Mouse (Mus musculus): ENCODE results near the gene Ephb2. TPM values are rescaled to one million over a fixed set of nuclear protein-coding genes. Genes with fewer than 3 reads are reported as not detected.

Ephb2 gene
- polyA plus RNA-seq, 1 experiment from 2014 or later = 0.07 TPM

GRCm38 (mm10) chr4:136621956-136622355, 213.8 kb downstream of the Ephb2 start:
- 73% methylated on average over 5 of the region's 5 CpGs for WGBS (ENCODE audit: missing documents)
- no peak overlapping the region for H3K4me3 ChIP-seq (ENCODE audit: inconsistent target)
- H3K36me3 ChIP-seq (ENCODE audit: inconsistent target) = no peaks in the 10 kb centered on the region
- no peak overlapping the region for H3K27ac ChIP-seq
- no peaks in the 10 kb centered on the region for H3K79me2 ChIP-seq (ENCODE audit: inconsistent target)

DNA sequence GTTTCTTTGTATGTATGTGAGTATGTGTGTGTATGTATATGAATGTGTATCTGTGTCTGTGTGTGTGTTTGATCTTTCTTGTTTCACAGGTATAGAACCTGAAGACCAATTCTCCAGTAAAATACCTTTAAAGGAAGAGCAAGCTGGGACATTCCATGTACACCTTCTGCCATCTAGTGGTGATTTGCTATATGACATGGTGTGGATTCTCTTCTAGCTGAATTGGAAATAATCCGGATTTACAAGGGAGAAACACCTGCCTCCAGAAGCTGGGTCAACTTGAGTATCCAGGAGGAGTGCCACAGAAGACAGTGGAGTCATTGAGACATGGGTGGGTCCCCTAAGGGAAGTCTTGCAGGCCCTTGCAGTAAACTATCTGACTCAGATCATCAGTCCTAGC, 214.5 kb downstream of the Ephb2 start:
- Histone ChIP-seq H3K4me3 (ENCODE audit: inconsistent target) (no peak overlapping the region), H3K36me3 (ENCODE audit: inconsistent target) (no peaks in the 10 kb centered on the region), H3K79me2 (ENCODE audit: inconsistent target) (no peaks in the 10 kb centered on the region), H3K27ac (no peak overlapping the region)
- 23% methylated on average over 1 of the region's 1 CpGs for WGBS (ENCODE audit: missing documents)

DNA sequence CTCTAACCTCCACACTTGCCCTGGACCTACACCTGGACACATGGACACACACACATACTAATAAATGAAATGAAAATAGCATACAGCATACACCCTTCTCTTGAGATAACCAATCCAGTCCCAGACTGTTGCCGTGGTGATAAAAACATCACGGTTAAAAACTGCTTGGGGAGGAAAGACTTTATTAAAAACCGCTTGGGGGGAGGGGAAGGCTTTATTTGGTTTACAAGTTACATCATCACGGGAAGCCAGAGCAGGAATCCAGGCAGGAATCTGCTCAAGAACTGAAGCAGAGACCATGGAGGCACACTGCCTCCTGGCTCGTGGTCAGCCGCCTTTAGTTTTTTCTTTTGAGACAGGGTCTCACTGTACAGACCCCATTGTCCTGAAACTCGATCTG, 222.1 kb downstream of the Ephb2 start:
- Histone ChIP-seq H3K4me3 (ENCODE audit: inconsistent target) (no peak overlapping the region), H3K79me2 (ENCODE audit: inconsistent target) (no peaks in the 10 kb centered on the region), H3K36me3 (ENCODE audit: inconsistent target) (no peaks in the 10 kb centered on the region), H3K27ac (no peak overlapping the region)
- 85% methylated on average over 7 of the region's 7 CpGs for WGBS (ENCODE audit: missing documents)

GRCm38 (mm10) chr4:136610387-136610856, 225.4 kb downstream of the Ephb2 start, which contains the start of gene Tex46:
TSS of gene Tex46 (plus strand) at chr4:136610437.
- no peak within 1 kb of the TSS for H3K4me3 ChIP-seq (ENCODE audit: inconsistent target)
- no peak within 1 kb of the TSS for H3K27ac ChIP-seq
- H3K36me3 ChIP-seq (ENCODE audit: inconsistent target) = no peaks in the 10 kb centered on the region
- no peaks in the 10 kb centered on the region for H3K79me2 ChIP-seq (ENCODE audit: inconsistent target)
- 71% methylated on average over 4 of the region's 4 CpGs for WGBS (ENCODE audit: missing documents)

DNA sequence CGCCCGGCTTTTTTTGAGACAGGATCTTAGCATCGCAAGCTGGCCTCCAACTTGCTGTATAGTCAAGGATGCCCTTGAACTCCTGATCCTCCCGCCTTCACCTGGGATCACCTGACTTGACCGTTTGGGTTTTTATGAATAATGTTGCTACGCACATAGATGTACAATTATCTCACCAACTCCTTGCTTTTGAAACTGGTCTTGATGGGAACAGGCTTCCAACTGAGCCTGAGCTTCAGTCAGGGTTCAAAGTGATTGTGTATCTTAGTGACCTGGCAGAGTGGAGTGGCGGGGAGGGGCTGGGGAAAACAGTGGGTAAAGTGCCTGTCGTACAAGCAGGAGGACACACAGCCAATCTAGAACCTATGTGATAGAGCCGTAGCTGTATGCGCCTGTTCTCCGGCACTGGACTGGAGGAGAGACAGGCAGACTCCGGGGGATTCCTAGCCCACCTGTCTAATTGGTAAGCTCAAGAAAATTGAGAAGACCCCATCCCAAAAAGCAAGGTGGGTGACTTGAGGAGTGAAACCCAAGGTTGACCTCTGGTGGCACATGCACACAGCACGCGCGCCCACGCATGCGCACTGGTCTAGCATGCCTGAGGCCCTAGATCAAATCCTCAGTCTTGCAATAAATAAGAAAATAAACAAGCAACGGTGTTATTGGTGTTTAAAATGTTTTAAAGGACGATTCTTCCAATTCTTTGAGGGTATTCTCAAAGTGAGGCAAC, 229.9 kb downstream of the Ephb2 start:
- Histone ChIP-seq H3K27ac (no peak overlapping the region), H3K4me3 (ENCODE audit: inconsistent target) (no peak overlapping the region), H3K79me2 (ENCODE audit: inconsistent target) (peaks cover 11% of the 10 kb centered on the region), H3K36me3 (ENCODE audit: inconsistent target) (no peaks in the 10 kb centered on the region)
- WGBS (ENCODE audit: missing documents) = 90% methylated on average over 18 of the region's 19 CpGs

GRCm38 (mm10) chr4:136602568-136602967, 233.2 kb downstream of the Ephb2 start, which contains the start of gene Kdm1a:
TSS of gene Kdm1a (minus strand) at chr4:136602723.
- H3K4me3 ChIP-seq (ENCODE audit: inconsistent target) = peak within 1 kb of the TSS; percentile 76
- whole genome bisulfite sequencing (ENCODE audit: missing documents) = under 1% methylated on average over 45 of the region's 45 CpGs

DNA sequence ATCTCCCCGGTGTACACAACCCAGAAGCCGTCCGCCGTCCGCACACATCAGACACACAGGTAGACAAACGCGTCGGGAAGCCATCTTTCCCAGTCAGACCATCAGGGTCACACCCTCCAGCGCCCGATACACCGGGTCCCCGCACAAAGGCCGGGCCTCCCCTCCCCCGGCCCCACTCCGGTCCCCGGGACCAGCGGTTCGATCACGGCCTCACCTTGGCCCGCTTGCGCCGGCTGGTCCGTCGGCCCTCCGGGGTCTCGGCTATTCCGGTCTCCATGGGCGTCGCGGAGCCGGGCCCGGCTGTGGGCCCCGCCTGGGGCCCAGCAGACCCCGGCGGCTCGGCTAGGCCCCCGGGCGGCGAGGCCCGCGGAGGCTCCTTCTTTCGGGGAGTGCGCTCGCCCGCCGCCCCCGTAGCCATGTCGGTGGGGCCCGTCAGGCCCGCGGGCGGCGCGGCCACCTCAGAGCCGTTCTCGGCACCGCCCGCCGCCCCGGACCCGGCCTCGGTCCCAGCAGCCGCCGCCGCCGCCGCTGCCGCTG, 233.7 kb downstream of the Ephb2 start:
- Histone ChIP-seq H3K27ac (0 out of 2 replicates have a peak overlapping the region, but pooled peaks have one; percentile 17), H3K4me3 (ENCODE audit: inconsistent target) (peak overlapping the region; percentile 76), H3K36me3 (ENCODE audit: inconsistent target) (no peaks in the 10 kb centered on the region), H3K79me2 (ENCODE audit: inconsistent target) (peaks cover 49% of the 10 kb centered on the region)
- WGBS (ENCODE audit: missing documents) = under 1% methylated on average over 64 of the region's 68 CpGs

More at GRCm38 (mm10) chr4:136602568-136602967, 233.2 kb downstream of the Ephb2 start, which contains the start of gene Kdm1a:
- Histone ChIP-seq H3K36me3 (ENCODE audit: inconsistent target) (no peaks in the 10 kb centered on the region), H3K27ac (0 out of 2 replicates have a peak within 1 kb of the TSS, but pooled peaks have one; percentile 17), H3K79me2 (ENCODE audit: inconsistent target) (peaks cover 45% of the 10 kb centered on the region)

GRCm38 (mm10) chr4:136601476-136601875, 234.3 kb downstream of the Ephb2 start:
- WGBS (ENCODE audit: missing documents) = 1% methylated on average over 13 of the region's 13 CpGs
- peaks cover 56% of the 10 kb centered on the region for H3K79me2 ChIP-seq (ENCODE audit: inconsistent target)
- peak overlapping the region; percentile 76 for H3K4me3 ChIP-seq (ENCODE audit: inconsistent target)
- H3K36me3 ChIP-seq (ENCODE audit: inconsistent target) = no peaks in the 10 kb centered on the region
- H3K27ac ChIP-seq = 0 out of 2 replicates have a peak overlapping the region, but pooled peaks have one; percentile 17

GRCm38 (mm10) chr4:136600536-136600935, 235.3 kb downstream of the Ephb2 start:
- Histone ChIP-seq H3K79me2 (ENCODE audit: inconsistent target) (peaks cover 65% of the 10 kb centered on the region), H3K4me3 (ENCODE audit: inconsistent target) (no peak overlapping the region), H3K27ac (no peak overlapping the region), H3K36me3 (ENCODE audit: inconsistent target) (no peaks in the 10 kb centered on the region)
- 94% methylated on average over 2 of the region's 2 CpGs for WGBS (ENCODE audit: missing documents)

DNA sequence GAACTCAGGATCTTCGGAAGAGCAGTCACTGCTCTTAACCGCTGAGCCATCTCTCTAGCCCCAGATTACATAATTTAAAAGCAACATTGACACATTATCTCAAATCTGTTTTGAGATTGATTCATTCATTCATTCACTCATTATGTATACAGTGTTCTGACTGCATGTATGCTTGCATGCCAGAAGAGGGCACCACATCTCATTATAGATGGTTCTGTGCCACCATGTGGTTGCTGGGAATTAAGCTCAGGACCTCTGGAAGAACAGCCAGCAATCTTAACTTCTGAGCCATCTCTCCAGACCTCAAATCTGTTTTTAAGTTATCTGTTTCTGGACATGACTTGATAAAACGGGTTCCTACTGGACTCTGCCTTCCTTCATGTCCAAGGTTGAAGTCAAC, 235.9 kb downstream of the Ephb2 start:
- 97% methylated on average over 3 of the region's 3 CpGs for WGBS (ENCODE audit: missing documents)
- Histone ChIP-seq H3K27ac (no peak overlapping the region), H3K79me2 (ENCODE audit: inconsistent target) (peaks cover 72% of the 10 kb centered on the region), H3K36me3 (ENCODE audit: inconsistent target) (no peaks in the 10 kb centered on the region), H3K4me3 (ENCODE audit: inconsistent target) (no peak overlapping the region)

DNA sequence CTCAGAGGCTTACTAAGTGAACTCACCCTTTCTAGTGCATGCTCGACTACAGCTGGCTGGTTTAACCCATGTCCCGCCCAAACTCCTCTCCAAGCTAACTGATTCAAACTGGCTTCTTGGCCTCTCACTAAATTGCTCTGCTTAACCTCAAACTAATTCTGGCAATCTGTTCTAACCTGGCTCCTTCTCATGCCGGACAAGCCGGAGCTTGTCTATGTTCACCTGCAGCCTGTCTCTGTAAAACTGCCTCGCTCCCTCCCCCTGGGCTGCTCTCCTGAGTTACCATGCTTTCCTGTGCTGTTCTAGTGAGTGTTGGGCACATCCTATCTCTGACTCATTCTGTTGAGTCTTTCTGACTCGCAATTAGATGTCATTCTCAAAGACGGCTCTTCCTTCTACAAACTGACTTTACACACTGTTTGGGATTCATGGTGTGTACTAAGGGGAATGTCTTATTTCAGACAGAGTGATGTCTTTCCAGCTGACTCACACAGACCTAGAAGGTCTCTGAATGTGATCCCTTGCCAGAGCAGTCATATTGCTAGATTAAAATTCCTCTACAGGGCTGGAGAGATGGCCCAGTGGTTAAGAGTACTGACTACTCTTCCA, 237.4 kb downstream of the Ephb2 start:
- 78% methylated on average over 7 of the region's 7 CpGs for WGBS (ENCODE audit: missing documents)

More for the DNA sequence above, 237.4 kb downstream of the Ephb2 start:
- no peaks in the 10 kb centered on the region for H3K36me3 ChIP-seq (ENCODE audit: inconsistent target)
- H3K79me2 ChIP-seq (ENCODE audit: inconsistent target) = peaks cover 87% of the 10 kb centered on the region
- no peak overlapping the region for H3K4me3 ChIP-seq (ENCODE audit: inconsistent target)
- H3K27ac ChIP-seq = no peak overlapping the region

Other genes with a start within 250 kb of the Ephb2 start
- 24.0 to 31.4 TPM (median 26.0 TPM) in 3 replicates for gene Kdm1a, start 233.3 kb downstream of the Ephb2 start, polyA plus RNA-seq (2018)
- gene Tex46, start 225.6 kb downstream of the Ephb2 start, polyA plus RNA-seq (2018) = not detected in 3 replicates
- not detected in 3 replicates for gene Lactbl1, start 213.4 kb downstream of the Ephb2 start, polyA plus RNA-seq (2018)
- gene C1qb, start 50.2 kb upstream of the Ephb2 start, polyA plus RNA-seq (2018) = 3,433 to 4,548 TPM (median 3,856 TPM) in 3 replicates
- 1,305 to 3,254 TPM (median 2,696 TPM) in 3 replicates for gene C1qc, start 57.1 kb upstream of the Ephb2 start, polyA plus RNA-seq (2018)
- gene C1qa, start 62.8 kb upstream of the Ephb2 start, polyA plus RNA-seq (2018) = 239 to 760 TPM (median 518 TPM) in 3 replicates
- gene Epha8, start 120.8 kb upstream of the Ephb2 start, polyA plus RNA-seq (2018) = not detected in 3 replicates
- 2.4 to 4.8 TPM (median 4.3 TPM) in 3 replicates for gene Zbtb40, start 212.8 kb upstream of the Ephb2 start, polyA plus RNA-seq (2018)